Mouse (Mus musculus): ENCODE results near the gene Stx16. TPM values are rescaled to one million over a fixed set of nuclear protein-coding genes. Genes with fewer than 3 reads are reported as not detected.

The Stx16 gene
- 10 to 100 TPM; 14.0 to 19.3 (median 15.1) TPM for total RNA-seq (2022)

- DNase-seq (ENCODE audit: low spot score in 2 of 2) = peak; percentile 92 to 93
Measured at GRCm38 (mm10) chr2:174075673-174076432, at the start of gene Stx16. Gene Stx16, plus strand, starts transcription at chr2:174076308.

- DNase-seq (ENCODE audit: low spot score in 2 of 2) = no peak
Measured at GRCm38 (mm10) chr2:174026406-174026805, 49.7 kb upstream of the Stx16 start.

- no peak for DNase-seq (ENCODE audit: low spot score in 2 of 2)
Measured at GRCm38 (mm10) chr2:174033257-174033800, 42.8 kb upstream of the Stx16 start.

GRCm38 (mm10) chr2:174047656-174048055, 28.5 kb upstream of the Stx16 start:
- DNase-seq (ENCODE audit: low spot score in 2 of 2) = no peak

GRCm38 (mm10) chr2:174049481-174050338, 26.4 kb upstream of the Stx16 start:
- no peak for DNase-seq (ENCODE audit: low spot score in 2 of 2)

GRCm38 (mm10) chr2:174050339-174050685, 25.8 kb upstream of the Stx16 start:
- no peak for DNase-seq (ENCODE audit: low spot score in 2 of 2)

GRCm38 (mm10) chr2:174051081-174051481, 25.0 kb upstream of the Stx16 start:
- DNase-seq (ENCODE audit: low spot score in 2 of 2) = no peak

GRCm38 (mm10) chr2:174054496-174054895, 21.6 kb upstream of the Stx16 start:
- no peak for DNase-seq (ENCODE audit: low spot score in 2 of 2)

- no peak for DNase-seq (ENCODE audit: low spot score in 2 of 2)
Measured at GRCm38 (mm10) chr2:174057730-174058129, 18.4 kb upstream of the Stx16 start.

- DNase-seq (ENCODE audit: low spot score in 2 of 2) = no peak
Measured at GRCm38 (mm10) chr2:174058316-174058939, 17.7 kb upstream of the Stx16 start.

- no peak for DNase-seq (ENCODE audit: low spot score in 2 of 2)
Measured at GRCm38 (mm10) chr2:174059591-174060385, 16.3 kb upstream of the Stx16 start.

GRCm38 (mm10) chr2:174061219-174061618, 14.9 kb upstream of the Stx16 start:
- DNase-seq (ENCODE audit: low spot score in 2 of 2) = no peak

- no peak for DNase-seq (ENCODE audit: low spot score in 2 of 2)
Measured at GRCm38 (mm10) chr2:174063074-174063473, 13.0 kb upstream of the Stx16 start.

GRCm38 (mm10) chr2:174063527-174064211, 12.4 kb upstream of the Stx16 start:
- no peak for DNase-seq (ENCODE audit: low spot score in 2 of 2)

GRCm38 (mm10) chr2:174067793-174068419, 8.2 kb upstream of the Stx16 start:
- no peak for DNase-seq (ENCODE audit: low spot score in 2 of 2)

- no peak for DNase-seq (ENCODE audit: low spot score in 2 of 2)
Measured at GRCm38 (mm10) chr2:174069532-174070049, 6.5 kb upstream of the Stx16 start.

GRCm38 (mm10) chr2:174071406-174071805, 4.7 kb upstream of the Stx16 start:
- DNase-seq (ENCODE audit: low spot score in 2 of 2) = no peak

- DNase-seq (ENCODE audit: low spot score in 2 of 2) = no peak
Measured at GRCm38 (mm10) chr2:174073156-174073790, 2.8 kb upstream of the Stx16 start.

GRCm38 (mm10) chr2:174074621-174075020, 1.5 kb upstream of the Stx16 start:
- DNase-seq (ENCODE audit: low spot score in 2 of 2) = no peak
